Mouse (Mus musculus): ENCODE measurements around the gene Tmco3.

DNA sequence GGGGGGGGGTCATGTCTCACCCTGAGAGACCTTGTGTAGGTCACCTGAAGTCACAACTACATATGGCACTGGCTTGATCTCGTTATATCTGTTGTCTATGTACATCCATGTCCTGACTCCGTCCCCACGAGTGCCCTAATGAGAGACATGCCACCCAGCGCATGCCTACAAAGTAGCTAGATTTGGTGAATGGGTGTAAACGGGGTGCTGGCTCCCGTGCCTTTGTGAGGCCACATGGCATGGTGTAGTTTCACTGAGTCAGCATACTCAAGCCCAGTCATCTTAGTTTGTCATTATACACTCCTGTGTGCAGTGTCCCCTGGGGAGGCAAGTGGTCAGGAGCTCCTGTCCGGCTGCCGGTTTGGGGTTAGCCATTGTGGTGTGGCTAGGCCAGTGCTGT, 52.7 kb downstream of the Tmco3 start:
- TF ChIP-seq EP300 (IDR thresholded peaks at IDR 0.05; ENCODE audit: low read depth): no peak
- no peak for TF ChIP-seq CTCF (IDR thresholded peaks at IDR 0.05; ENCODE audit: low read depth)

All from heart, postnatal 0 days (tissue).